Mouse (Mus musculus) heart, embryonic 11.5 days (tissue): ENCODE results near the gene Ptcd1. TPM values are rescaled to one million over a fixed set of nuclear protein-coding genes. Genes with fewer than 3 reads are reported as not detected.
A peak's percentile ranks its signal among the peaks of the same experiment; 100 is the strongest.

ENCODE experiments used
- ATAC-seq: fragments of 200-750 bp; cut with Nextera tagmentation; replicated peaks from 2 replicates; pipeline ENCODE4 v1.8.0; 2017; ENCODE audit warnings: moderate library complexity; ENCODE audit not compliant: insufficient number of reproducible peaks, low FRiP score, low TSS enrichment
- H3K27ac ChIP-seq: fragments of 300-500 bp; sonication (generic); 2 replicates; pipeline ENCODE4 v1.5.1; 2014; ENCODE audit warnings: mild to moderate bottlenecking, low read depth, low read length
- H3K27me3 ChIP-seq: fragments of 300-500 bp; sonication (generic); 2 replicates; pipeline ENCODE4 v1.6.1; 2014; ENCODE audit warnings: mild to moderate bottlenecking, low read length, mixed read lengths; ENCODE audit not compliant: control insufficient read depth, insufficient read depth
- H3K36me3 ChIP-seq: fragments of 300-500 bp; sonication (generic); 2 replicates; pipeline ENCODE4 v1.6.1; 2014; ENCODE audit warnings: mild to moderate bottlenecking, low read length, moderate library complexity, mixed read lengths; ENCODE audit not compliant: control insufficient read depth, insufficient read depth
- H3K4me1 ChIP-seq: fragments of 300-500 bp; sonication (generic); 2 replicates; pipeline ENCODE4 v1.6.1; 2014; ENCODE audit warnings: low read length; ENCODE audit not compliant: control insufficient read depth, insufficient read depth
- H3K4me2 ChIP-seq: fragments of 300-500 bp; sonication (generic); 2 replicates; pipeline ENCODE4 v1.6.1; 2014; ENCODE audit warnings: mild to moderate bottlenecking, moderate library complexity
- H3K4me3 ChIP-seq: fragments of 300-500 bp; sonication (generic); 2 replicates; pipeline ENCODE4 v1.5.1; 2014; ENCODE audit warnings: low read depth, low read length
- H3K9ac ChIP-seq: fragments of 300-500 bp; sonication (generic); 2 replicates; pipeline ENCODE4 v1.6.1; 2014; ENCODE audit warnings: mild to moderate bottlenecking, low read depth, low read length, moderate library complexity
- H3K9me3 ChIP-seq: fragments of 300-500 bp; sonication (generic); replicated peaks from 2 replicates; pipeline ENCODE4 v1.6.1; 2016; ENCODE audit warnings: low read length; ENCODE audit not compliant: control insufficient read depth
- WGBS: fragments of 180-500 bp; shearing (Covaris S2); extraction: QIAGEN DNeasy Blood & Tissue Kit; methylation state at CpG from one replicate; pipeline ENCODE4 v1.1.7; 2014; ENCODE audit not compliant: insufficient replicate concordance; 5-methylcytosine and 5-hydroxymethylcytosine counted together
- polyA plus RNA-seq: library from polyadenylated mRNA; unstranded; fragments of >200 nt; fragmentation: Nextera tagmentation; extraction: Ambion mirVana; gene quantifications from 2 replicates; pipeline ENCODE4 v1.2.1, GENCODE M21; 2014

The Ptcd1 gene
- polyA plus RNA-seq, 1 experiment from 2014 or later = 7.4 TPM

GRCm38 (mm10) chr5:145190373-145190772 lies 23.5 kb upstream of the Ptcd1 start:
- H3K9ac ChIP-seq = peak overlapping the region; percentile 99
- H3K9me3 ChIP-seq = no peaks in the 10 kb centered on the region
- H3K4me3 ChIP-seq = peak overlapping the region; percentile 82
- H3K27ac ChIP-seq = peak overlapping the region; percentile 95; the same call in 1 of the 2 replicates
- peaks cover 13% of the 10 kb centered on the region for H3K4me1 ChIP-seq
- WGBS = 24% methylated on average over 5 of the region's 5 CpGs
- no peak for ATAC-seq
- peak overlapping the region; percentile 94 for H3K4me2 ChIP-seq
- H3K36me3 ChIP-seq = peaks cover 30% of the 10 kb centered on the region
- H3K27me3 ChIP-seq = no peaks in the 10 kb centered on the region

- H3K4me1 ChIP-seq = peaks cover 13% of the 10 kb centered on the region
- peaks cover 31% of the 10 kb centered on the region for H3K36me3 ChIP-seq
- peak overlapping the region; percentile 82; the same call in 1 of the 2 replicates for H3K4me3 ChIP-seq
- H3K27ac ChIP-seq = no peak overlapping the region
- H3K4me2 ChIP-seq = peak overlapping the region; percentile 94
- H3K27me3 ChIP-seq = no peaks in the 10 kb centered on the region
- no peak for ATAC-seq
- no peaks in the 10 kb centered on the region for H3K9me3 ChIP-seq
- H3K9ac ChIP-seq = no peak overlapping the region
- 84% methylated on average over 6 of the region's 6 CpGs for WGBS
Measured at GRCm38 (mm10) chr5:145189416-145189815, 22.5 kb upstream of the Ptcd1 start.

GRCm38 (mm10) chr5:145185244-145185643 lies 18.3 kb upstream of the Ptcd1 start:
- no peaks in the 10 kb centered on the region for H3K9me3 ChIP-seq
- H3K27me3 ChIP-seq = no peaks in the 10 kb centered on the region
- no peak overlapping the region for H3K4me2 ChIP-seq
- WGBS = 95% methylated on average over 2 of the region's 2 CpGs
- H3K4me1 ChIP-seq = peaks cover 11% of the 10 kb centered on the region
- no peak overlapping the region for H3K4me3 ChIP-seq
- H3K36me3 ChIP-seq = peaks cover 62% of the 10 kb centered on the region
- H3K9ac ChIP-seq = no peak overlapping the region
- ATAC-seq = no peak
- H3K27ac ChIP-seq = no peak overlapping the region

GRCm38 (mm10) chr5:145178461-145178980 lies 11.6 kb upstream of the Ptcd1 start:
- no peaks in the 10 kb centered on the region for H3K9me3 ChIP-seq
- no peak overlapping the region for H3K4me3 ChIP-seq
- H3K4me1 ChIP-seq = 0 out of 2 replicates have a peak, but pooled peaks cover 2% of the 10 kb centered on the region
- H3K4me2 ChIP-seq = no peak overlapping the region
- no peak overlapping the region for H3K9ac ChIP-seq
- H3K27me3 ChIP-seq = no peaks in the 10 kb centered on the region
- H3K36me3 ChIP-seq = peaks cover 55% of the 10 kb centered on the region
- no peak overlapping the region for H3K27ac ChIP-seq
- WGBS = 85% methylated on average over 18 of the region's 18 CpGs
- no peak for ATAC-seq

GRCm38 (mm10) chr5:145167306-145167661 lies 376 bp upstream of the Ptcd1 start:
- Histone ChIP-seq H3K4me1 (peaks cover 22% of the 10 kb centered on the region), H3K9me3 (no peaks in the 10 kb centered on the region), H3K27ac (peak overlapping the region; percentile 77), H3K4me3 (peak overlapping the region; percentile 95), H3K27me3 (no peaks in the 10 kb centered on the region), H3K36me3 (peaks cover 12% of the 10 kb centered on the region), H3K4me2 (peak overlapping the region; percentile 95), H3K9ac (peak overlapping the region; percentile 92)
- peak; percentile 40 for ATAC-seq
- WGBS = 0% methylated on average over 26 of the region's 28 CpGs

GRCm38 (mm10) chr5:145165184-145165583 lies 1.7 kb downstream of the Ptcd1 start:
- WGBS = 86% methylated on average over 15 of the region's 15 CpGs
- no peaks in the 10 kb centered on the region for H3K9me3 ChIP-seq
- H3K27ac ChIP-seq = no peak overlapping the region
- no peak for ATAC-seq
- H3K9ac ChIP-seq = no peak overlapping the region
- no peaks in the 10 kb centered on the region for H3K27me3 ChIP-seq
- no peak overlapping the region for H3K4me2 ChIP-seq
- H3K36me3 ChIP-seq = peaks cover 4% of the 10 kb centered on the region
- H3K4me1 ChIP-seq = peaks cover 22% of the 10 kb centered on the region
- no peak overlapping the region for H3K4me3 ChIP-seq

DNA sequence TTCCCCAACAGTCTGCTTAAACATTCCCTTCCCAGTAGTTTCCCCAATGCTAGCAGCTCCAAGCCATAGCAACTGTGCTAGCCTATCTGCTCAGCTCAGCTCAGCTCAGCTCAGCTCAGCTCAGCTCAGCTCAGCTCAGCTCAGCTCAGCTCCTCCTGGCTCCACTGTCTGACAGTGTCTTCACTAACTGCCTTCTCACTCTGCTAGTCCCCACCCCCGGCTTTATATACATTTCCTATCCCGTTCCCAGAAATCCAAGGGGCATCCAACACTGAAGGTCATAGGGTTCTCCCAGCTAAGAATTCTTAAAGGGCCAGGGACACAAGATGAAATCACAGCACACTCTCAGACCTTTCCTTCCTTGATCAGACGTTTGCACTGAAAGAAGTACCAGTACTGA lies 2.2 kb downstream of the Ptcd1 start:
- H3K27ac ChIP-seq = no peak overlapping the region
- H3K36me3 ChIP-seq = peaks cover 4% of the 10 kb centered on the region
- H3K4me1 ChIP-seq = peaks cover 22% of the 10 kb centered on the region
- no peaks in the 10 kb centered on the region for H3K9me3 ChIP-seq
- H3K4me2 ChIP-seq = no peak overlapping the region
- H3K27me3 ChIP-seq = no peaks in the 10 kb centered on the region
- 72% methylated on average over 3 of the region's 3 CpGs for WGBS
- H3K4me3 ChIP-seq = no peak overlapping the region
- no peak overlapping the region for H3K9ac ChIP-seq
- ATAC-seq = no peak

DNA sequence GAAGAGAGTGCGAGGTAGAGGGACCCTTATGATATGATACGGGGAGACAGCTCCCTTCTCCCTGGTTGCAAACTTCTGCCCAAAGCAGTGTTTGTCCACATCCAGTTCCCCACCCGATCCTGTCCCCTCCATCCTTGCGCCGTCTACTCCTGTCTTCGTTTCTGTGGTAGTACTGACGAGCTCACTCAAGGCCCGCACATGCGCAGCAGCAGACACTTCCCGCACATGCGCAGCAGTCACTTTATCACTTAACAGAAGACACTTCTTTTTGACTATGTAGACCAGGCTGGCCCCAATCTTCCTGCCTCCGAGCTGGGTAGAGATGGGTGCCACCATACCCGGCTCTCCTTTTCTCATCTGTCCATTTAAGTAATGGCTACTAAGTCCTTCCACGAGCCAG lies 5.5 kb downstream of the Ptcd1 start:
- H3K36me3 ChIP-seq = peaks cover 13% of the 10 kb centered on the region
- WGBS = 93% methylated on average over 14 of the region's 14 CpGs
- H3K27ac ChIP-seq = no peak overlapping the region
- peaks cover 13% of the 10 kb centered on the region; the same call in 1 of the 2 replicates for H3K4me1 ChIP-seq
- H3K9me3 ChIP-seq = no peaks in the 10 kb centered on the region
- H3K9ac ChIP-seq = no peak overlapping the region
- no peak overlapping the region for H3K4me3 ChIP-seq
- ATAC-seq = no peak
- no peaks in the 10 kb centered on the region for H3K27me3 ChIP-seq
- H3K4me2 ChIP-seq = no peak overlapping the region

- no peak for ATAC-seq
- peaks cover 46% of the 10 kb centered on the region for H3K36me3 ChIP-seq
- 76% methylated on average over 5 of the region's 5 CpGs for WGBS
Measured at GRCm38 (mm10) chr5:145152690-145153089, 14.2 kb downstream of the Ptcd1 start.

More at GRCm38 (mm10) chr5:145152690-145153089, 14.2 kb downstream of the Ptcd1 start:
- H3K4me1 ChIP-seq = no peaks in the 10 kb centered on the region
- peak overlapping the region; percentile 57; the same call in 1 of the 2 replicates for H3K27ac ChIP-seq
- H3K4me2 ChIP-seq = no peak overlapping the region
- H3K9me3 ChIP-seq = no peaks in the 10 kb centered on the region
- no peak overlapping the region for H3K4me3 ChIP-seq
- no peak overlapping the region for H3K9ac ChIP-seq
- no peaks in the 10 kb centered on the region for H3K27me3 ChIP-seq
